Mouse (Mus musculus) liver, embryonic 13.5 days (tissue): ENCODE measurements around the gene Prr27. TPM values are rescaled to one million over a fixed set of nuclear protein-coding genes. Genes with fewer than 3 reads are reported as not detected.

Experiments used
- ATAC-seq: fragments of 200-750 bp; cut with Nextera tagmentation; 2 replicates; pipeline ENCODE4 v1.8.0; 2017; ENCODE audit warnings: low read depth, mild to moderate bottlenecking, moderate number of reproducible peaks, moderate library complexity
- DNase-seq: peaks from one replicate; pipeline ENCODE4 v3.0.0; 2022
- H3K27ac ChIP-seq: fragments of 300-500 bp; sonication (generic); 2 replicates; pipeline ENCODE4 v1.5.1; 2015; ENCODE audit warnings: moderate library complexity, mild to moderate bottlenecking, inconsistent platforms
- H3K27me3 ChIP-seq: fragments of 300-500 bp; sonication (generic); 2 replicates; pipeline ENCODE4 v1.6.1; 2015; ENCODE audit warnings: mild to moderate bottlenecking, inconsistent platforms
- H3K36me3 ChIP-seq: fragments of 300-500 bp; sonication (generic); 2 replicates; pipeline ENCODE4 v1.6.1; 2015; ENCODE audit warnings: mild to moderate bottlenecking, inconsistent platforms
- H3K4me1 ChIP-seq: fragments of 300-500 bp; sonication (generic); replicated peaks from 2 replicates; pipeline ENCODE4 v1.6.1; 2015; ENCODE audit warnings: inconsistent platforms
- H3K4me2 ChIP-seq: fragments of 300-500 bp; sonication (generic); 2 replicates; pipeline ENCODE4 v1.6.1; 2015; ENCODE audit warnings: inconsistent platforms, mild to moderate bottlenecking, moderate library complexity
- H3K4me3 ChIP-seq: fragments of 300-500 bp; sonication (generic); replicated peaks from 2 replicates; pipeline ENCODE4 v1.5.1; 2015; ENCODE audit warnings: mild to moderate bottlenecking, inconsistent platforms
- H3K9ac ChIP-seq: fragments of 300-500 bp; sonication (generic); 2 replicates; pipeline ENCODE4 v1.6.1; 2015; ENCODE audit warnings: mild to moderate bottlenecking, inconsistent platforms
- H3K9me3 ChIP-seq: fragments of 300-500 bp; sonication (generic); replicated peaks from 2 replicates; pipeline ENCODE4 v1.6.1; 2016; ENCODE audit warnings: inconsistent platforms
- WGBS: fragments of 180-500 bp; shearing (Covaris S2); methylation state at CpG from one replicate; pipeline ENCODE4 v1.1.7; 2015; ENCODE audit not compliant: insufficient replicate concordance; 5-methylcytosine and 5-hydroxymethylcytosine counted together
- polyA plus RNA-seq: library from polyadenylated mRNA; unstranded; fragments of >200 nt; fragmentation: Nextera tagmentation; extraction: Ambion mirVana; gene quantifications from 2 replicates; pipeline ENCODE4 v1.2.1, GENCODE M21; 2015

The Prr27 gene
- polyA plus RNA-seq: not detected in 2 replicates

GRCm38 (mm10) chr5:87825386-87825785 lies at the start of gene Prr27:
Gene Prr27 (plus strand): TSS chr5:87825686.
- DNase-seq: no peak
- 44% methylated on average over 1 of the region's 1 CpGs for WGBS

GRCm38 (mm10) chr5:87782731-87783130 lies 42.8 kb upstream of the Prr27 start:
- Histone ChIP-seq H3K4me2 (no peak overlapping the region), H3K36me3 (no peaks in the 10 kb centered on the region), H3K9me3 (no peaks in the 10 kb centered on the region), H3K27me3 (no peaks in the 10 kb centered on the region), H3K4me3 (no peak overlapping the region), H3K27ac (no peak overlapping the region), H3K4me1 (no peaks in the 10 kb centered on the region), H3K9ac (no peak overlapping the region)
- ATAC-seq (no peak), DNase-seq (no peak)
- 31% methylated on average over 4 of the region's 4 CpGs for WGBS

More at GRCm38 (mm10) chr5:87825386-87825785, at the start of gene Prr27:
- Histone ChIP-seq H3K36me3 (no peaks in the 10 kb centered on the region), H3K4me2 (no peak within 1 kb of the TSS), H3K4me1 (no peaks in the 10 kb centered on the region), H3K4me3 (no peak within 1 kb of the TSS), H3K9me3 (no peaks in the 10 kb centered on the region), H3K9ac (no peak within 1 kb of the TSS), H3K27me3 (no peaks in the 10 kb centered on the region), H3K27ac (no peak within 1 kb of the TSS)
- no peak for ATAC-seq

GRCm38 (mm10) chr5:87807782-87808181 lies 17.7 kb upstream of the Prr27 start, which contains the start of gene Csn1s2b:
Gene Csn1s2b (plus strand): TSS chr5:87808082.
- no peaks in the 10 kb centered on the region for H3K9me3 ChIP-seq
- H3K4me3 ChIP-seq: no peak within 1 kb of the TSS
- H3K36me3 ChIP-seq: no peaks in the 10 kb centered on the region
- no peak within 1 kb of the TSS for H3K27ac ChIP-seq
- DNase-seq: no peak
- no peaks in the 10 kb centered on the region for H3K4me1 ChIP-seq
- H3K4me2 ChIP-seq: no peak within 1 kb of the TSS
- ATAC-seq: no peak
- no peaks in the 10 kb centered on the region for H3K27me3 ChIP-seq
- H3K9ac ChIP-seq: no peak within 1 kb of the TSS
- WGBS: 58% methylated on average over 2 of the region's 2 CpGs

GRCm38 (mm10) chr5:87809253-87809652 lies 16.2 kb upstream of the Prr27 start:
- ATAC-seq: no peak
- WGBS: 49% methylated on average over 2 of the region's 2 CpGs
- no peak for DNase-seq

GRCm38 (mm10) chr5:87855136-87855716 lies 29.7 kb downstream of the Prr27 start:
- H3K27ac ChIP-seq: no peak overlapping the region
- H3K9ac ChIP-seq: no peak overlapping the region
- WGBS: 55% methylated on average over 3 of the region's 3 CpGs
- DNase-seq (no peak), ATAC-seq (no peak)
- no peaks in the 10 kb centered on the region for H3K4me1 ChIP-seq
- H3K27me3 ChIP-seq: no peaks in the 10 kb centered on the region
- no peak overlapping the region for H3K4me2 ChIP-seq
- H3K9me3 ChIP-seq: no peaks in the 10 kb centered on the region
- H3K36me3 ChIP-seq: no peaks in the 10 kb centered on the region
- no peak overlapping the region for H3K4me3 ChIP-seq

More at GRCm38 (mm10) chr5:87809253-87809652, 16.2 kb upstream of the Prr27 start:
- no peak overlapping the region for H3K27ac ChIP-seq
- H3K4me3 ChIP-seq: no peak overlapping the region
- H3K9ac ChIP-seq: no peak overlapping the region
- no peaks in the 10 kb centered on the region for H3K9me3 ChIP-seq
- H3K27me3 ChIP-seq: no peaks in the 10 kb centered on the region
- H3K4me2 ChIP-seq: no peak overlapping the region
- no peaks in the 10 kb centered on the region for H3K36me3 ChIP-seq
- H3K4me1 ChIP-seq: no peaks in the 10 kb centered on the region

- 59% methylated on average over 2 of the region's 2 CpGs for WGBS
- DNase-seq: no peak
- no peak for ATAC-seq
Measured at GRCm38 (mm10) chr5:87870084-87870483, 44.6 kb downstream of the Prr27 start.

GRCm38 (mm10) chr5:87871423-87871822 lies 45.9 kb downstream of the Prr27 start:
- 21% methylated on average over 4 of the region's 4 CpGs for WGBS
- DNase-seq (no peak), ATAC-seq (no peak)
- H3K27me3 ChIP-seq: no peaks in the 10 kb centered on the region
- H3K4me1 ChIP-seq: no peaks in the 10 kb centered on the region
- no peaks in the 10 kb centered on the region for H3K36me3 ChIP-seq
- no peak overlapping the region for H3K9ac ChIP-seq
- H3K4me3 ChIP-seq: no peak overlapping the region
- no peaks in the 10 kb centered on the region for H3K9me3 ChIP-seq
- no peak overlapping the region for H3K27ac ChIP-seq
- no peak overlapping the region for H3K4me2 ChIP-seq

More at GRCm38 (mm10) chr5:87870084-87870483, 44.6 kb downstream of the Prr27 start:
- Histone ChIP-seq H3K4me3 (no peak overlapping the region), H3K27me3 (no peaks in the 10 kb centered on the region), H3K9ac (no peak overlapping the region), H3K9me3 (no peaks in the 10 kb centered on the region), H3K36me3 (no peaks in the 10 kb centered on the region), H3K27ac (no peak overlapping the region), H3K4me1 (no peaks in the 10 kb centered on the region), H3K4me2 (no peak overlapping the region)

GRCm38 (mm10) chr5:87884729-87885128 lies 59.2 kb downstream of the Prr27 start, which contains the start of gene Odam:
Gene Odam (plus strand): TSS chr5:87885029.
- no peaks in the 10 kb centered on the region for H3K36me3 ChIP-seq
- no peak for ATAC-seq
- H3K27me3 ChIP-seq: no peaks in the 10 kb centered on the region
- 69% methylated on average over 1 of the region's 1 CpGs for WGBS
- no peak within 1 kb of the TSS for H3K4me2 ChIP-seq
- no peak within 1 kb of the TSS for H3K9ac ChIP-seq
- no peak for DNase-seq
- no peaks in the 10 kb centered on the region for H3K4me1 ChIP-seq
- H3K9me3 ChIP-seq: no peaks in the 10 kb centered on the region
- no peak within 1 kb of the TSS for H3K4me3 ChIP-seq
- H3K27ac ChIP-seq: no peak within 1 kb of the TSS

Other genes with a start within 250 kb of the Prr27 start
- gene Sult1e1, start 234.1 kb upstream of the Prr27 start, polyA plus RNA-seq: not detected in 2 replicates
- gene Csn1s1, start 159.5 kb upstream of the Prr27 start, polyA plus RNA-seq: not detected in 2 replicates
- gene Csn2, start 126.1 kb upstream of the Prr27 start, polyA plus RNA-seq: not detected in 2 replicates
- gene Csn1s2a, start 51.1 kb upstream of the Prr27 start, polyA plus RNA-seq: not detected in 2 replicates
- not detected in 2 replicates for gene Csn1s2b, start 17.6 kb upstream of the Prr27 start, polyA plus RNA-seq
- not detected in 2 replicates for gene Odam, start 59.3 kb downstream of the Prr27 start, polyA plus RNA-seq
- not detected in 2 replicates for gene Csn3, start 99.9 kb downstream of the Prr27 start, polyA plus RNA-seq
- gene 2310003L06Rik, start 143.8 kb downstream of the Prr27 start, polyA plus RNA-seq: not detected in 2 replicates
- not detected in 2 replicates for gene Gm28434, start 143.8 kb downstream of the Prr27 start, polyA plus RNA-seq
- not detected in 2 replicates for gene Cabs1, start 153.8 kb downstream of the Prr27 start, polyA plus RNA-seq
- not detected in 2 replicates for gene Smr3a, start 176.9 kb downstream of the Prr27 start, polyA plus RNA-seq